Comparison of ENCODE assay signal across 28 mouse cellular contexts in the genomic region with DNA sequence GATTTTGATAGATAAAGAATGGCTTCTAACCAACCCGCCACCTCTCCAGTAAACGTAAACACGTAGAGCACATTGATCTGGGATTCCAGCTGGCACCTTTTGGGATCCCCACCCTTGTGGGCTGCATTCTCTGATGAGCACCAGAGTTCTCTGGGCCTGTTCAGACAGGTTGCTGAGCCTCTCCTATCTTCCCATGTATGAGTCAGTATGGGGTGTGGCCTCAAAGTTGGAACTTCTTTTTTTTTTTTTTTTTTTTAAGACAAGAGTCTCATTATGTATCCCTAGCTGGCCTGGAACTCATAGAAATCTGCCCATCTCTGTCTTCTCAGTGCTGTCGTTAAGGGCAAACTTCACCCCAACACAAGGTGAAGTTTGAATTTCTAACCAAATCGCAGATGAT. TPM values are rescaled to one million over a fixed set of nuclear protein-coding genes. Genes with fewer than 3 reads are reported as not detected.
DNase-seq lines count a peak whose midpoint lies in the region; ATAC-seq and TF ChIP-seq lines count a peak whose summit lies in the region.
"Had no signal": no experiment of that assay in that cellular context is flagged by ENCODE, and none has a peak within 500 bp of the region (broad histone marks: within the 10 kb centered on the region; RNA-seq: fewer than 3 reads in every experiment).

No protein-coding gene starts in this region.

- ATAC-seq in limb, embryonic 14.5 days (ENCODE audit: low FRiP score, low read depth), result no peak
- ATAC-seq in hindbrain, embryonic 14.5 days (ENCODE audit: low FRiP score), result no peak
- ATAC-seq: hindbrain, postnatal 0 days; intestine, embryonic 15.5 days had no signal

- H3K9ac ChIP-seq in limb, embryonic 14.5 days (ENCODE audit: low read depth, low read length, severe bottlenecking), result no peak overlapping the region
- H3K9ac ChIP-seq in ES-E14 (ENCODE audit: insufficient read depth, low read depth, low read length, poor library complexity, severe bottlenecking), result no peak overlapping the region
- no peak overlapping the region for H3K9ac ChIP-seq in hindbrain, embryonic 14.5 days
- H3K9ac ChIP-seq: heart, embryonic 15.5 days; intestine, embryonic 15.5 days; liver, embryonic 14.5 days; neural tube, embryonic 15.5 days had no signal

- TF ChIP-seq POLR2A in limb, embryonic 14.5 days (IDR thresholded peaks at IDR 0.05; ENCODE audit: borderline replicate concordance, extremely low read depth, insufficient read depth, insufficient read length), result no peak

- H3K4me3 ChIP-seq in limb, embryonic 14.5 days (replicated peaks; ENCODE audit: low read length), result no peak overlapping the region
- H3K4me3 ChIP-seq in limb, embryonic 10.5 days, result no peak overlapping the region
- H3K4me3 ChIP-seq in ES-E14 (ENCODE audit: insufficient read depth in 1 of 2, low read depth in 1 of 2, low read length in 2 of 2, poor library complexity in 1 of 2, severe bottlenecking in 1 of 2), result no peak overlapping the region
- H3K4me3 ChIP-seq in hindbrain, embryonic 14.5 days (replicated peaks; ENCODE audit: low read length), result no peak overlapping the region
- H3K4me3 ChIP-seq: heart, embryonic 10.5 days; heart, embryonic 15.5 days; intestine, embryonic 15.5 days; neural tube, embryonic 15.5 days had no signal

- no peak overlapping the region for H3K4me2 ChIP-seq in limb, embryonic 14.5 days (replicated peaks; ENCODE audit: low read depth, low read length, severe bottlenecking)
- no peak overlapping the region for H3K4me2 ChIP-seq in hindbrain, embryonic 14.5 days (replicated peaks)
- H3K4me2 ChIP-seq: neural tube, embryonic 15.5 days had no signal

- peak; percentile 21 for DNase-seq in limb, embryonic 14.5 days (ENCODE audit: low spot score)
- DNase-seq in limb, embryonic 10.5 days (ENCODE audit: low spot score), result no peak
- DNase-seq in ES-E14 (ENCODE audit: low read depth, low spot score) (no peak), ZHBTc4 (ENCODE audit: low read depth, low spot score) (peak; percentile 23)
- no peak for DNase-seq in cerebellum, adult 11 months
- no peak for DNase-seq in hindbrain, embryonic 14.5 days (ENCODE audit: low spot score)
- DNase-seq in right cerebral cortex, postnatal 14 days, result no peak
- DNase-seq: adrenal gland, adult 8-10 months; cerebellum, adult 9-11 months; gastrocnemius, postnatal 14 days; kidney, adult 2 months; layer of hippocampus, postnatal 36 days; left cerebral cortex, postnatal 4 days; liver; lung, adult 2 months; lung, postnatal 10 days; midbrain, embryonic 14.5 days; right cerebral cortex, postnatal 4 days; thymus, postnatal 4 days had no signal

- no peaks in the 10 kb centered on the region for H3K27me3 ChIP-seq in limb, embryonic 14.5 days (ENCODE audit: control insufficient read depth, insufficient read depth, low read length)
- no peaks in the 10 kb centered on the region for H3K27me3 ChIP-seq in limb, embryonic 10.5 days (ENCODE audit: low read depth, poor library complexity, severe bottlenecking)
- no peaks in the 10 kb centered on the region for H3K27me3 ChIP-seq in hindbrain, embryonic 14.5 days (ENCODE audit: control insufficient read depth, insufficient read depth, low read length)
- H3K27me3 ChIP-seq: heart, embryonic 15.5 days; intestine, embryonic 15.5 days; neural tube, embryonic 15.5 days had no signal

- H3K27ac ChIP-seq in limb, embryonic 14.5 days (replicated peaks; ENCODE audit: low read depth, low read length), result no peak overlapping the region
- H3K27ac ChIP-seq in limb, embryonic 10.5 days, result no peak overlapping the region
- H3K27ac ChIP-seq in ES-E14 (ENCODE audit: insufficient read depth, low read depth, low read length, poor library complexity, severe bottlenecking), result no peak overlapping the region
- H3K27ac ChIP-seq in hindbrain, embryonic 14.5 days, result no peak overlapping the region
- H3K27ac ChIP-seq: heart, embryonic 15.5 days; hindbrain, postnatal 0 days; intestine, embryonic 15.5 days; kidney, postnatal 0 days; liver, embryonic 14.5 days; macrophage; neural tube, embryonic 15.5 days had no signal

- no peaks in the 10 kb centered on the region for H3K9me3 ChIP-seq in limb, embryonic 14.5 days (ENCODE audit: control insufficient read depth, low read length)
- H3K9me3 ChIP-seq in limb, embryonic 10.5 days (replicated peaks), result no peaks in the 10 kb centered on the region
- H3K9me3 ChIP-seq in ES-E14 (ENCODE audit: control insufficient read depth, insufficient read depth, low read depth, low read length), result no peaks in the 10 kb centered on the region
- H3K9me3 ChIP-seq in hindbrain, embryonic 14.5 days (ENCODE audit: control insufficient read depth, low read length), result no peaks in the 10 kb centered on the region
- H3K9me3 ChIP-seq: heart, embryonic 10.5 days; heart, embryonic 15.5 days; intestine, embryonic 15.5 days; neural tube, embryonic 15.5 days had no signal

- in situ Hi-C loops in ES-E14 (cut with MboI; ENCODE audit: low sequenced_read_pairs in 2 of 2, unreplicated experiment in 2 of 2), result loop anchor here in 1 of 2 experiments (25.0 kb wide), 1 partner anchor 373 kb away; no protein-coding TSS in a partner anchor

- 0 out of 2 replicates have a peak, but pooled peaks cover 5% of the 10 kb centered on the region for H3K4me1 ChIP-seq in limb, embryonic 14.5 days (ENCODE audit: control insufficient read depth, insufficient read depth, low read length)
- peaks cover 10% of the 10 kb centered on the region for H3K4me1 ChIP-seq in limb, embryonic 10.5 days
- peaks cover 4 to 6% of the 10 kb centered on the region in 2 experiments; a peak in 2 of 4 replicates for H3K4me1 ChIP-seq in ES-E14 (ENCODE audit: control insufficient read depth in 2 of 2, insufficient read depth in 2 of 2, low read length in 2 of 2, poor library complexity in 1 of 2)
- peaks cover 11% of the 10 kb centered on the region; the same call in 1 of the 2 replicates for H3K4me1 ChIP-seq in hindbrain, embryonic 14.5 days (replicated peaks; ENCODE audit: control insufficient read depth, insufficient read depth, low read length)
- H3K4me1 ChIP-seq: intestine, embryonic 15.5 days had no signal

- WGBS in limb, embryonic 14.5 days, result 88% methylated on average over 5 of the region's 5 CpGs
- 90% methylated on average over 5 of the region's 5 CpGs for WGBS in limb, embryonic 10.5 days
- 92% methylated on average over 5 of the region's 5 CpGs for WGBS in hindbrain, embryonic 14.5 days

- no peaks in the 10 kb centered on the region for H3K36me3 ChIP-seq in limb, embryonic 14.5 days (ENCODE audit: control insufficient read depth, insufficient read depth, low read length)
- H3K36me3 ChIP-seq in limb, embryonic 10.5 days, result no peaks in the 10 kb centered on the region
- no peaks in the 10 kb centered on the region for H3K36me3 ChIP-seq in ES-E14 (ENCODE audit: control insufficient read depth, insufficient read depth, low read length, poor library complexity, severe bottlenecking)
- no peaks in the 10 kb centered on the region for H3K36me3 ChIP-seq in hindbrain, embryonic 14.5 days (replicated peaks; ENCODE audit: control insufficient read depth, insufficient read depth)
- H3K36me3 ChIP-seq: heart, embryonic 15.5 days; intestine, embryonic 15.5 days; neural tube, embryonic 15.5 days had no signal

TF ChIP-seq in ES-E14, 5 proteins besides CTCF, POLR2A, EP300 and RAD21:
- TF ChIP-seq CHD2 (IDR thresholded peaks at IDR 0.05; ENCODE audit: low read depth, low read length) (no peak), HCFC1 (IDR thresholded peaks at IDR 0.05; ENCODE audit: borderline replicate concordance, insufficient read depth, low read length) (no peak), ZC3H11A (IDR thresholded peaks at IDR 0.05; ENCODE audit: borderline replicate concordance, low read depth, low read length) (no peak), ZNF384 (IDR thresholded peaks at IDR 0.05; ENCODE audit: low read depth, low read length) (0 out of 2 replicates have a peak, but pooled peaks have one; percentile 35), MAFK (IDR thresholded peaks at IDR 0.05; ENCODE audit: insufficient read depth, low read depth, low read length) (no peak)

RNA-seq across cellular contexts. Expression of gene Cryzl2, which starts 1.5 kb away (rescaled TPM):
- 11.8 and 12.9 TPM in 2 replicates for polyA plus RNA-seq in limb, embryonic 14.5 days (2012; rRNA removed)
- 8.7 and 11.2 TPM in 2 replicates for polyA plus RNA-seq in limb, embryonic 14.5 days (2014; fragmentation: Nextera tagmentation; extraction: Ambion mirVana)
- polyA plus RNA-seq in limb, embryonic 10.5 days (2016; fragmentation: Nextera tagmentation; extraction: Ambion mirVana), result 4.6 and 7.6 TPM in 2 replicates
- 4.5 and 6.9 TPM in 2 replicates for total RNA-seq in ES-E14 (2012; rRNA removed)
- polyA plus RNA-seq in hindbrain, embryonic 14.5 days (2014; fragmentation: Nextera tagmentation; extraction: Ambion mirVana), result 7.6 and 9.9 TPM in 2 replicates

RNA-seq across cellular contexts. Expression of gene Sec16b, which starts 46.6 kb away (rescaled TPM):
- 5.9 and 6.4 TPM in 2 replicates for polyA plus RNA-seq in limb, embryonic 14.5 days (2012; rRNA removed)
- 4.2 and 6.1 TPM in 2 replicates for polyA plus RNA-seq in limb, embryonic 14.5 days (2014; fragmentation: Nextera tagmentation; extraction: Ambion mirVana)
- polyA plus RNA-seq in limb, embryonic 10.5 days (2016; fragmentation: Nextera tagmentation; extraction: Ambion mirVana), result 0.64 and 0.79 TPM in 2 replicates
- total RNA-seq in ES-E14 (2012; rRNA removed), result 0.05 and 0.13 TPM in 2 replicates
- polyA plus RNA-seq in hindbrain, embryonic 14.5 days (2014; fragmentation: Nextera tagmentation; extraction: Ambion mirVana), result 0.60 and 0.79 TPM in 2 replicates
- total RNA-seq: megakaryocyte-erythroid progenitor cell, adult 5-6 weeks had no signal
- polyA plus RNA-seq: macrophage had no signal

RNA-seq across cellular contexts. Expression of gene Rasal2, which starts 47.5 kb away (rescaled TPM):
- polyA plus RNA-seq in limb, embryonic 14.5 days (2012; rRNA removed), result 5.2 and 5.4 TPM in 2 replicates
- polyA plus RNA-seq in limb, embryonic 14.5 days (2014; fragmentation: Nextera tagmentation; extraction: Ambion mirVana), result 10.2 and 11.5 TPM in 2 replicates
- polyA plus RNA-seq in limb, embryonic 10.5 days (2016; fragmentation: Nextera tagmentation; extraction: Ambion mirVana), result 5.8 and 6.2 TPM in 2 replicates
- 8.1 and 11.9 TPM in 2 replicates for total RNA-seq in ES-E14 (2012; rRNA removed)
- 42.1 and 45.5 TPM in 2 replicates for polyA plus RNA-seq in hindbrain, embryonic 14.5 days (2014; fragmentation: Nextera tagmentation; extraction: Ambion mirVana)

Comparison
In these comparisons a context has a peak if more than half of its experiments do, and no peak if none do; other contexts are left out.
1. DNase-seq: peak in limb, embryonic 14.5 days (single experiment) and ZHBTc4 (single experiment); none in limb, embryonic 10.5 days (single experiment), ES-E14 (single experiment), cerebellum, adult 11 months (single experiment), hindbrain, embryonic 14.5 days (single experiment) and right cerebral cortex, postnatal 14 days (single experiment).